Mouse (Mus musculus): Measurements from ENCODE around the gene Gm5767. TPM values are rescaled to one million over a fixed set of nuclear protein-coding genes. Genes with fewer than 3 reads are reported as not detected.
"Not testable (repeated sequence)": the region's sequence is repeated elsewhere in the genome, so short reads cannot be mapped to it uniquely, and the experiment has no call there.

Gm5767 gene
- total RNA-seq, 1 experiment, result not detected

DNA sequence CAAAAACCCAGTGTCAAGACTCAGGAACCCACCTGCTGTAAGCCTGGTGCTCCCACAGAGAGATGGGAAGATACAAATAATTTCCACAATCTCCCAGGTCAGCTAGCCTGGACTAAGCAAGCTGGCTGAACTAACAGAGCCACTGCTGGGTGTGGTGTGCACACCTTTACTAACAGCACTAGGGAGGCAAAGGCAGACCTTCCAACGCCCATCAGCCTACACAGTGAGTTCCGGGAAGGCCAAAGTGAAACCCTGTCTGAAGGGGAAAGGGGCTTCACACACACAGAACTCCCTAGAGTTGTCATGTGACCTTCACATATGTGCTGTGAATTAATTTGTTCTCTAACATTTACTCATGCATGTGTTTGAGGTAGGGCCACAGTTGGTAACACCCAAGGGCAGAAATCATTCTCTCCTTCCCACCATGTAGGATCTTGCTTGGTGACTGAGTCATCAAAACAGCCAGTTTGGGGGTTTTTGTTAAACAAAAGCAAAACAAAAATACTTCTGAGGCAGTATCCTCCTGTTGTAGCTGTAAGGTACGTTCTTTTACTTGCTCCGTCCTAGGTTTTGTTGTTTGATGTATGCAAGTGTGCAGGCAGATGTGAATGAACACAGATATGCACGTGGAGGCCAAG is 47.7 kb downstream of the Gm5767 start:
- Histone ChIP-seq H3K4me3 (ENCODE audit: insufficient read depth in 1 of 2, low read depth in 1 of 2, low read length in 2 of 2, poor library complexity in 1 of 2, severe bottlenecking in 1 of 2) (0 out of 4 replicates have a peak overlapping the region, but pooled peaks of 1 of the 2 experiments have one; percentile 3), H3K36me3 (ENCODE audit: control insufficient read depth, insufficient read depth, low read length, poor library complexity, severe bottlenecking) (peaks cover 18% of the 10 kb centered on the region), H3K9me3 (ENCODE audit: control insufficient read depth, insufficient read depth, low read depth, low read length) (no peaks in the 10 kb centered on the region), H3K9ac (ENCODE audit: insufficient read depth, low read depth, low read length, poor library complexity, severe bottlenecking) (no peak overlapping the region; the same call in 1 of the 2 replicates), H3K4me1 (ENCODE audit: control insufficient read depth in 2 of 2, insufficient read depth in 2 of 2, low read length in 2 of 2, poor library complexity in 1 of 2) (peaks cover 21 to 23% of the 10 kb centered on the region in 2 experiments), H3K27ac (ENCODE audit: insufficient read depth, low read depth, low read length, poor library complexity, severe bottlenecking) (no peak overlapping the region)
- no peak for DNase-seq (ENCODE audit: low read depth, low spot score)
- in situ Hi-C loops (cut with MboI; ENCODE audit: low sequenced_read_pairs in 2 of 2, unreplicated experiment in 2 of 2), result no loop called here
- TF ChIP-seq ZNF384 (IDR thresholded peaks at IDR 0.05; ENCODE audit: low read depth, low read length) (no peak), ZC3H11A (IDR thresholded peaks at IDR 0.05; ENCODE audit: borderline replicate concordance, low read depth, low read length) (no peak), MAFK (IDR thresholded peaks at IDR 0.05; ENCODE audit: insufficient read depth, low read depth, low read length) (no peak), HCFC1 (IDR thresholded peaks at IDR 0.05; ENCODE audit: borderline replicate concordance, insufficient read depth, low read length) (no peak), CHD2 (IDR thresholded peaks at IDR 0.05; ENCODE audit: low read depth, low read length) (no peak)

GRCm38 (mm10) chr16:8731630-8732029 is 51.1 kb downstream of the Gm5767 start:
- Histone ChIP-seq H3K27ac (ENCODE audit: insufficient read depth, low read depth, low read length, poor library complexity, severe bottlenecking) (no peak overlapping the region), H3K9me3 (ENCODE audit: control insufficient read depth, insufficient read depth, low read depth, low read length) (no peaks in the 10 kb centered on the region), H3K4me3 (ENCODE audit: insufficient read depth in 1 of 2, low read depth in 1 of 2, low read length in 2 of 2, poor library complexity in 1 of 2, severe bottlenecking in 1 of 2) (no peak overlapping the region), H3K9ac (ENCODE audit: insufficient read depth, low read depth, low read length, poor library complexity, severe bottlenecking) (no peak overlapping the region), H3K4me1 (ENCODE audit: control insufficient read depth in 2 of 2, insufficient read depth in 2 of 2, low read length in 2 of 2, poor library complexity in 1 of 2) (peaks cover 14 to 31% of the 10 kb centered on the region in 2 experiments), H3K36me3 (ENCODE audit: control insufficient read depth, insufficient read depth, low read length, poor library complexity, severe bottlenecking) (peaks cover 30% of the 10 kb centered on the region)
- TF ChIP-seq MAFK (IDR thresholded peaks at IDR 0.05; ENCODE audit: insufficient read depth, low read depth, low read length), result no peak
- TF ChIP-seq ZNF384 (IDR thresholded peaks at IDR 0.05; ENCODE audit: low read depth, low read length), result no peak
- TF ChIP-seq CHD2 (IDR thresholded peaks at IDR 0.05; ENCODE audit: low read depth, low read length), result no peak
- TF ChIP-seq ZC3H11A (IDR thresholded peaks at IDR 0.05; ENCODE audit: borderline replicate concordance, low read depth, low read length), result no peak
- TF ChIP-seq HCFC1 (IDR thresholded peaks at IDR 0.05; ENCODE audit: borderline replicate concordance, insufficient read depth, low read length), result no peak
- no peak for DNase-seq (ENCODE audit: low read depth, low spot score)
- in situ Hi-C loops (cut with MboI; ENCODE audit: low sequenced_read_pairs in 2 of 2, unreplicated experiment in 2 of 2), result no loop called here

DNA sequence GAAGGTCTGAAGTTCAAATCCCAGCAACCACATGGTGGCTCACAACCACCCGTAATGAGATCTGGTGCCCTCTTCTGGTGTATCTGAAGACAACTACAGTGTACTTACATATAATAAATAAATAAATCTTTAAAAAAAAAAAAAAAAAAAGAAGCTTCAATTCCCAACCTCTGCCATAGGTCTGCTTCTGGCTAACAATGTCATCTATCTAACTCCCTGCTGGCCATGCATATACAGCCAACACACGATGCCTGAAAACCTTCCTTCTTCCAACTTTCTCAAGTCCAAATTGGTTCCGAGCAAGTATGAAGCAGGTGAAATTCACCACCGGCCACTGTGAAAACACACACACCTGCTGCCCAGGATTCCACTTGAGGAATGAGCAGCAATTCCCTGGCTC is 51.9 kb downstream of the Gm5767 start:
- H3K9me3 ChIP-seq (ENCODE audit: control insufficient read depth, insufficient read depth, low read depth, low read length); H3K9ac ChIP-seq (ENCODE audit: insufficient read depth, low read depth, low read length, poor library complexity, severe bottlenecking); H3K27ac ChIP-seq (ENCODE audit: insufficient read depth, low read depth, low read length, poor library complexity, severe bottlenecking); DNase-seq (ENCODE audit: low read depth, low spot score); in situ Hi-C loops (cut with MboI; ENCODE audit: low sequenced_read_pairs in 2 of 2, unreplicated experiment in 2 of 2); H3K4me3 ChIP-seq (ENCODE audit: insufficient read depth in 1 of 2, low read depth in 1 of 2, low read length in 2 of 2, poor library complexity in 1 of 2, severe bottlenecking in 1 of 2): not testable (repeated sequence)
- peaks cover 12 to 31% of the 10 kb centered on the region in 2 experiments; a peak in 3 of 4 replicates for H3K4me1 ChIP-seq (ENCODE audit: control insufficient read depth in 2 of 2, insufficient read depth in 2 of 2, low read length in 2 of 2, poor library complexity in 1 of 2)
- H3K36me3 ChIP-seq (ENCODE audit: control insufficient read depth, insufficient read depth, low read length, poor library complexity, severe bottlenecking), result peaks cover 28% of the 10 kb centered on the region
- peak; percentile 54; the same call in 1 of the 2 replicates for TF ChIP-seq ZNF384 (IDR thresholded peaks at IDR 0.05; ENCODE audit: low read depth, low read length)

Other genes starting within 250 kb of the Gm5767 start
- 15.5 and 21.6 TPM in 2 replicates for gene Mettl22, start 210.0 kb upstream of the Gm5767 start, total RNA-seq (2012; rRNA removed)
- 2.3 and 4.3 TPM in 2 replicates for gene Abat, start 167.3 kb upstream of the Gm5767 start, total RNA-seq (2012; rRNA removed)
- gene Pmm2, start 43.1 kb upstream of the Gm5767 start, total RNA-seq (2012; rRNA removed), result 34.7 and 34.8 TPM in 2 replicates
- gene Tmem186, start 43.1 kb upstream of the Gm5767 start, total RNA-seq (2012; rRNA removed), result 20.7 and 25.7 TPM in 2 replicates
- gene Carhsp1, start 8.6 kb upstream of the Gm5767 start, total RNA-seq (2012; rRNA removed), result 42.5 and 66.6 TPM in 2 replicates
- 242 and 291 TPM in 2 replicates for gene Usp7, start 111.5 kb downstream of the Gm5767 start, total RNA-seq (2012; rRNA removed)
- gene 1810013L24Rik, start 149.3 kb downstream of the Gm5767 start, total RNA-seq (2012; rRNA removed), result 46.6 and 47.4 TPM in 2 replicates